Mouse (Mus musculus) MEL (cell line): Measurements from ENCODE around the gene Hfm1.

Experiments
- CTCF ChIP-seq, 3 experiments: IDR thresholded peaks in 2 of 3; conservative IDR thresholded peaks in 1 of 3; 2 replicates each; pipeline ENCODE4 v1.5.1; 2011 to 2012; ENCODE audit warnings: low read length in 3 of 3, low read depth in 2 of 3, mild to moderate bottlenecking in 2 of 3, improper control_type of control experiment in 1 of 3, inconsistent platforms in 1 of 3, mixed read lengths in 1 of 3, moderate library complexity in 1 of 3; ENCODE audit not compliant: control insufficient read depth in 1 of 3, insufficient read depth in 1 of 3, poor library complexity in 1 of 3, severe bottlenecking in 1 of 3
- EP300 ChIP-seq, 2 experiments: IDR thresholded peaks; 2 replicates each; pipeline ENCODE4 v1.6.1; 2011; ENCODE audit warnings: improper control_type of control experiment in 2 of 2, low read length in 2 of 2, low read depth in 1 of 2, mild to moderate bottlenecking in 1 of 2
- ETS1 ChIP-seq: IDR thresholded peaks from 2 replicates; pipeline ENCODE4 v1.6.1; 2012; ENCODE audit warnings: low read depth, mild to moderate bottlenecking, inconsistent platforms, low read length, improper control_type of control experiment, moderate library complexity
- KAT2A ChIP-seq: conservative IDR thresholded peaks from 2 replicates; pipeline ENCODE4 v1.6.1; 2012; ENCODE audit warnings: low read depth, low read length, improper control_type of control experiment, inconsistent platforms
- POLR2A ChIP-seq, 2 experiments: IDR thresholded peaks; 2 replicates each; pipeline ENCODE4 v1.6.1; 2011 to 2012; ENCODE audit warnings: low read length in 2 of 2, mild to moderate bottlenecking in 2 of 2, control low read depth in 1 of 2, improper control_type of control experiment in 1 of 2, low read depth in 1 of 2, moderate library complexity in 1 of 2; ENCODE audit not compliant: control insufficient read depth in 1 of 2, insufficient read depth in 1 of 2, poor library complexity in 1 of 2
- UBTF ChIP-seq: IDR thresholded peaks from 2 replicates; pipeline ENCODE4 v1.6.1; 2012; ENCODE audit warnings: low read depth, mild to moderate bottlenecking, inconsistent platforms, low read length, improper control_type of control experiment, moderate library complexity, borderline replicate concordance; ENCODE audit not compliant: insufficient read depth
- USF1 ChIP-seq: IDR thresholded peaks from 2 replicates; pipeline ENCODE4 v1.6.1; 2014; ENCODE audit warnings: low read depth, mild to moderate bottlenecking, inconsistent platforms, low read length, improper control_type of control experiment, moderate library complexity

- TF ChIP-seq CTCF (IDR thresholded peaks at IDR 0.05 in 2 of 3, conservative IDR thresholded peaks at IDR 0.05 in 1 of 3; ENCODE audit: control insufficient read depth in 1 of 3, insufficient read depth in 1 of 3, low read depth in 2 of 3, low read length in 3 of 3, poor library complexity in 1 of 3, severe bottlenecking in 1 of 3): no peak
- no peak for TF ChIP-seq KAT2A
- no peak for TF ChIP-seq ETS1
- TF ChIP-seq POLR2A (IDR thresholded peaks at IDR 0.05; ENCODE audit: control insufficient read depth in 1 of 2, insufficient read depth in 1 of 2, low read depth in 1 of 2, low read length in 2 of 2, poor library complexity in 1 of 2): no peak
- no peak for TF ChIP-seq EP300 (IDR thresholded peaks at IDR 0.05; ENCODE audit: low read depth in 1 of 2, low read length in 2 of 2)
- TF ChIP-seq UBTF: no peak
- no peak for TF ChIP-seq USF1
Observed at GRCm38 (mm10) chr5:106831401-106831800, 94.7 kb downstream of the Hfm1 start.
